Mouse (Mus musculus) left cerebral cortex, adult 8-10 months (tissue): ENCODE data around the gene Slc12a7. TPM values are rescaled to one million over a fixed set of nuclear protein-coding genes. Genes with fewer than 3 reads are reported as not detected.
"Not testable (repeated sequence)": the region's sequence is repeated elsewhere in the genome, so short reads cannot be mapped to it uniquely, and the experiment has no call there.

Experiments used
- DNase-seq, 2 experiments: peaks; one replicate each; pipeline ENCODE4 v3.0.0; 2022; ENCODE audit warnings: low spot score in 2 of 2
- total RNA-seq, 4 experiments: library from RNA; stranded (reverse); gene quantifications; 2 replicates each; pipeline ENCODE4 v1.2.4; 2022

Gene Slc12a7
- 10 to 100 TPM in 1 of 4 experiments, 1 to 10 TPM in 3; 3.5 to 10.8 (median 5.5) TPM for total RNA-seq

DNA sequence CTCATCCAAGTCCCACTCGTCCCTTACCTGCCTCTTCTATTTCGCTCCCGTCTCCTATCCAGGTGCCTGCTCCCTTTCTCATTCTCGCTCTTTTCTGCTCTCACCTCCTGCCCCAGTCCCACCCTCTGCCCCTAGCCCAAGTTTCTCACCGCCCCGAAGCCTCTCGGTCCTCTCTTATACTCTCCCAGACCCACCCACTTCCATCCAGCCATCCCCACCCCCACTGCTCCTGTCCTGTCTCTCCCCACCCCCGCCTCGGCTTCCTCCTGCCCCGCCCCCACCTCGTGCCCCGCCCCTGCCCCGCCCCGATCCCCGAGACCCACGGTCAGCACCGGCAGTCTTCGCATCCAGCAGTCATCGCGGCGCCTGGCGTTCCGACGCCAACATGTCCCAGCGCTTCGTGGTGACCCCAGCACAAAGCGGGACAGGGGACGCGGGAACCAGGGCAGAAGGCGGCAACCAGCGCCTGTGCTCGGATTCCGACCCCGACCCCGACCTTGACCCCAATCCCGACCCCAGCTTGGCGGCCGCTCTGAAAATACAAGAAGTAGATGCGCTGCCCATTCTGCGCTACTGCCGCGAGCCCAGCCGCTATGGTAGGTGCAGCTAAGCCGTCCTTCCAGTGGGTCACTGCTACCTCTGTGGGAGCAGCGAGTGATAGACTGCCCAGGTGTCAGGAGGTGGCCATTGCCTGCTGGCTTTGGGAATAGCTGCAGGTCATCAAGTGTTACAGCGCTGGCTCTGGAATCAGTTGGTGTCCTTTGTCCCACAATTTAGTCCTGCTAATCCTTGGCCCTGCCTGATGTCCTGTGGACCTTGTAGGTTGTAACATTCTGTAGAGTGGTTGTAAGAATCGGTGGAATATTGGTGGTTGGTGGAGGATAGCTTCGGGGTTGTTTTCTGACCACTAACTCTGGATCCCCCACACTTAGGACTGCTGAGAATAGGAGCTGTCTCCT lies at the start of gene Slc12a7:
Slc12a7 (plus strand) TSS at position 353 of the 959 bp plus-strand sequence.
- no peak for DNase-seq

- peak in 1 of 2 experiments; percentile 65 for DNase-seq
Measured at GRCm38 (mm10) chr13:73683682-73684081, 49.2 kb upstream of the Slc12a7 start.

- DNase-seq, result no peak
Measured at GRCm38 (mm10) chr13:73684412-73684811, 48.5 kb upstream of the Slc12a7 start.

DNA sequence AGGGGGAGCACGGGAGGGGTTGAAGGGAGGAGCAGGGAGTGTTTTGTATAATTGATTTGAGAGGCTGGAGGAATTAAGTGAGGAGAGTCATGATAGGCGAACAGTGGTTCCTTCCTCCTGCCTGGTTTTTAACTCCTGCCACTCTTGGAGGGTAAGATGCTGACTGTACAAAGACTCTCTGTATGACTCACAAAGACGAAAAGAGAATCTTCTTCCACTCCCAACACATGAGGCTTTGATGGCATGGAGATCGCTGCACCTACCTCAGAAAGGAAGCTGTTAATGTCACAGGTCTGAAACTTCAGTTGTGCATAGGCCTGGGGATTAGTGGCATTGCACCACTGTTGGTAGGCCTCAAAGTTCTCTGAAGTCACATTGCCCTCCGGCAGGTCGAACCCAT lies 47.4 kb upstream of the Slc12a7 start:
- DNase-seq, result no peak

- no peak for DNase-seq
Measured at GRCm38 (mm10) chr13:73687601-73688000, 45.3 kb upstream of the Slc12a7 start.

GRCm38 (mm10) chr13:73688934-73689333 lies 44.0 kb upstream of the Slc12a7 start:
- DNase-seq, result no peak

DNA sequence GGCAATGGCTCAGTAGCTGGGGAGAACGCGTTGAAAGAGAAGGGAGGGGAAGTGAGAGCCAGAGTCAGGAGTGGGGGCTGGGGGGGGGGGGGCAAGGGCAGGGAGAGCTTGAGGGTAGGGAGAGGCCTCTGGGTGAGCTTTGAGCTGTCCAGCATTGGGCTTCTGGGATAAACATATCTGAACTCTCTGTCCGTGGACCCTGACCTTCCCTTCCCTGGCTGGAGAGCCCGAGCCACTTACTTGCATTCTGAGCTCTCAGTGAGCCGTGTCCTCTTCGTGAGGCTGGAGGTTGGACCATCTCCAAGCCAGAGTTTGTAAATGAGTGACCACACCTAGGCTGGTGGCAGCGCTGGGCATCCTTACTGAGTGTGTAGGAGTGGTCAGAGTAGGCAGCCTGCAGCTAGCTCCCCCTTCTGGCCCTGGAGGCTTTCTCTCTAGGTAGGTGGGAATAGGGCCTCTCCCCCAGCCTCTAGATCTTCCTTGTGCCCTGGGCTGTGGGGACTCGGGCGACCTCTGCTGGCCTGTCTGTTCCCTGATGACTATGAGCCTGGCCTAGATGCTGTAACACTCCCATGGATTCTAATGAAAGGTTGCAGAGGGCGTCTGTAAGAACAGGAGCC lies 40.5 kb upstream of the Slc12a7 start:
- DNase-seq, result peak; percentile 7 to 12

DNA sequence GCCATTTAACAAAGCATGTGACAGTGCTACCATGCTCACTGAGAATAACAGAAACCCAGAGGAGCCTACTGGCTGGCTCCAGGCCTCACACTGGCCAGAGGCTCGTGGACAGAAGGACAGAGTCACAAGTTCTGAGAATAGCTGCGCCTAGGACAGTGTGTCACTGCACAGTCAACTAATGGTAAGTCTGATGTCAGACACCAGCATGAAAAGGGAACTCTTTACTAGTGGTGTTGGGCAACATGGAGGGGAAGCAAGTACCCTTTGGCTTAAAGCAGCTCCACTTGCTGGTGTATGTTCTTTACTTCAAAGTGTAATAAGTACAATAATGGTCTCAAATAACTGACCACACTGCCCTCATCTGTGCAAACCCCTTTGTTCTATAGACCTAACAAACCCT lies 39.6 kb upstream of the Slc12a7 start:
- DNase-seq, result no peak

GRCm38 (mm10) chr13:73694972-73695371 lies 37.9 kb upstream of the Slc12a7 start:
- DNase-seq, result no peak

DNA sequence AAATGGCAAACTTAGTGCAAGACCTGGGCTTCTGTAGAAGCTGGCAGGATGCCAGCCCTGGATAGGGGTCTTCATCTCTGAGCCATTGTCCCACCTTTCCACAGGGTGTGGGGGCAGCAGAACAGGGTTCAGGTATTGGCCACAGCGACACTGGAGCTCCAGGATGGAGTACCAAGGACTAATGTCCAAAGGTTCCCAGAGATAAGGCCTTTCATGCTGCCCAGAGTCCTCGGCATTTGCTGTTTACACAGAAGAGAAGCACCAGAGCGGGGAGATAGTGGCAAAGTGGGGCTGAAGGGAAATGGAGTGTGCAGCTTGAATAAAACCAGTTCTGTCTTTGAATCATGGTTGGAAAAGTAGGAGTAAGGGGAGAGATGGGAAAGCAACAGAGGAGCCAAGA lies 36.4 kb upstream of the Slc12a7 start:
- DNase-seq, result no peak

DNA sequence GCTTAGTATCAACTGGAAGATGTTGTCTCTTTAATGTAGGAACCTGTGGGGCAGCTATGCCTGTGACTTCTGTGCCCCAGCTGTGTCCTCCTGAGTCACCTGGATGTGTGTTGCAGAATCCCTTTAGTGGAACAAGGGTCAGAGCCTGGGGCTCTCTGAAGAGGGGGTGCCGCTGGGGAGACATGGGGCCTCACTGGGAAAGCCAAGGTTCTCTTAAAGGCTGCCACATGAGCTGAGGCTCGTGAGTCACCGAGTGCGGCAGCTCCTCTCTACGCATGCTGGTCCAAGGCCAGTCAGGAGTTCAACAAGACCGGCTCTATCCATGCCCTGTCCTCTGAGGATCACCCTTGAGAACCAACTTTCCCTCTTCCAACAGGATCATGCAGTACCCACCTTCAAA lies 33.2 kb upstream of the Slc12a7 start:
- no peak for DNase-seq

DNA sequence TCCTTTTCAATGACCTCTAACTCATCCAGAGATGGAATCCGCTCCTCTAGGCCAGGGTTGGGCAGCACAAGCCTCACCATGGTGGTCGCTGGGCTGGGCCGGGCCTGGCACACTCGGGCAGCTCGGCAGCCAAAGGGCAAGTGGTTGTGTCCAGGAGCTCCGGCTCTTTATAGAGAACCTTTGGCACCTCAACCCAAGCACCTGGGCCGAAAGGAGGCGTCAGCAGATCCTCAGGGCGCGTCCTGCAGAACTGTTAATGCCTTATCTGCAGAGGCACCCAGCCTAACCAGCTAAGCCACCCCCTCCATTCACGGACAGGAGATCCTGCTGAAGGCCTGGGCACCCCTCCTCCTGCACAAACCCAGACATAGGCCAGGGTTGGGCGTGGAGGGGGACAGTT lies 32.3 kb upstream of the Slc12a7 start:
- no peak for DNase-seq

- DNase-seq, result no peak
Measured at GRCm38 (mm10) chr13:73701161-73701883, 31.6 kb upstream of the Slc12a7 start.

- no peak for DNase-seq
Measured at GRCm38 (mm10) chr13:73702776-73703175, 30.1 kb upstream of the Slc12a7 start.

DNA sequence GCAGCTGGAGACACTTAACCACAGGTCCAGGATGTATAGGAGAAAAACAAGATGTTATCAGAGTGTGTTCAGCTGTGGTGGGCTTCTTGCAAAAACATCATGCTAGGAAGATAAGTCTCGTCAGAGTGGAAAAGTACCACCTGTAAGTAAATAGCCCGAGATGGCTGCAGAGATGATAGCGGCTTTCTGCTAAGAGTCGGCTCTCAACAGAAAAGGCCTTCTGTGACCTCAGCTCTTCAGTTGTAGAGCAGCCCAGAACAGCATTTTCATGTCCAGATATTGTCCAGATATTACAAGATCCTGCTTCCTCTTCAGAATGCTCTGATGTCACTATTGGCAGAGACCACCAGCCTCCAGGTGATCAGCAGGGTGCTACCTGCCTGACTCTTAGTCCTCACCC lies 29.4 kb upstream of the Slc12a7 start:
- not testable (repeated sequence) for DNase-seq

DNA sequence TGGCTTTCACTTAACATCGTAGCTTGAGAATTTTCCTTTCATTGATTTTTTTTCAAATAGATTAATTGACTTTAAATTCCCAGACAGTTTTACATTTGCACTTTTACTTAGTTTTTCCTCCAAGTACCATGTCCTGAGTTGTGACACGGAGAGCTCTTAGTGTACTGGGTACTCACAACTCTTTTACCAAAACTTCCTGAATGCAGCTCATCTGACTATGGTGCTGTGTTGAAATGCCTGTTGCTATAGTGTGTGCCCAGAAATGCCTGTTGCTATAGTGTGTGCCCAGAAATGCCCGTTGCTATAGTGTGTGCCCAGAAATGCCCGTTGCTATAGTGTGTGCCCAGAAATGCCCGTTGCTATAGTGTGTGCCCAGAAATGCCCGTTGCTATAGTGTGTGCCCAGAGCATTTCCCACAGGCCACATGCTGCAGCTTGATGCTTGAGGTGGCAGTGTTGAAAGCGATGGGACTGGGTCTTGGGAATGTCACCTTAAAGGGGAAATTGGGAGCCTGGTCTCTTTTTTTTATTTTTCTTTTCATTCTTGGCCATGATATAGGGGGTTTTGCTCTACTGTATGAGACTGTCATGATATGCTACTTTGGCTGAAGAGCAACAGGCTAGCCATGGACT lies 28.1 kb upstream of the Slc12a7 start, which contains the start of gene Slc6a19:
Slc6a19 (minus strand) TSS at position 172 of the 632 bp plus-strand sequence.
- no peak for DNase-seq

GRCm38 (mm10) chr13:73709491-73709890 lies 23.4 kb upstream of the Slc12a7 start:
- no peak for DNase-seq

- no peak for DNase-seq
Measured at GRCm38 (mm10) chr13:73711221-73711620, 21.7 kb upstream of the Slc12a7 start.

- no peak for DNase-seq
Measured at GRCm38 (mm10) chr13:73711803-73712202, 21.1 kb upstream of the Slc12a7 start.

DNA sequence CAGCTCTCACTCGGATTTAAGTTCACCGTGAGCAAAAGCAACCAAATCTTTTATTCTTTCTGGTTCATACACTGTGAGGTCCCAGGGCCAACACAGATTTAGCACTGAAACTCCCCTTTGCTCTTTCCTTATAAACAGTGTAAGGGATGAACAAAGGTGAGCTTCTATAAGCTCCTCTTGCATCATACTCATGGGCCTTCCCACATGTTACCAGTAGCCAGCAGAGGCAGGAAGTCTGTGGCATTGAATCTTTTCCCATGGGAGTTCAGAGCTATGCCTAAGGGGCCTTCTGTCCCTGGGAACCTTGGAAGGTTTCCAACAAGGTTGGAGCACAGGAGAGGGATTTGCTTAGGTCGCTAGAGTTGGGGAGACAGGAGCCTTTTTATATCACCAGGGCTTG lies 20.7 kb upstream of the Slc12a7 start:
- no peak for DNase-seq

DNA sequence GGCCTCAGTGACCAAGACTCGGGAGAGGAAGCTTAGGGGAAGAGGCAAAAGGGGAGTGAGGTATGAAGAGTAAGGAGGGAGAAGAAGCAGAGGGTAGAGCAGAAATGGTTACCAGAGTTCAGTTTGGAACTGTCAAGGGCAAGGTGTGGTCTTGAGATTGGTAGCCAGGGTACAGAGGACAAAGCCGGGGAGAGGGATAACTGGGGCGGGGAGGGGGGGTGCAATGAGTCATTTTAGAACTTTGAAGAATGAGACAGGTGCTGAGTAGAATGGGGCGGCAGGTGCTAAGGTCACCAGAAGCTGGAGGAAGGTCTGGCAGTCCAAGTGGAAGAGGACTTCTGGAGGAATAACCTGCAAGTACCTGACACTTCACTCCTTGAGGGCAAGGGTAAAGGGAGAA lies 19.7 kb upstream of the Slc12a7 start:
- no peak for DNase-seq
